Mouse (Mus musculus): ENCODE data around the gene Borcs6.

Borcs6 gene

DNA sequence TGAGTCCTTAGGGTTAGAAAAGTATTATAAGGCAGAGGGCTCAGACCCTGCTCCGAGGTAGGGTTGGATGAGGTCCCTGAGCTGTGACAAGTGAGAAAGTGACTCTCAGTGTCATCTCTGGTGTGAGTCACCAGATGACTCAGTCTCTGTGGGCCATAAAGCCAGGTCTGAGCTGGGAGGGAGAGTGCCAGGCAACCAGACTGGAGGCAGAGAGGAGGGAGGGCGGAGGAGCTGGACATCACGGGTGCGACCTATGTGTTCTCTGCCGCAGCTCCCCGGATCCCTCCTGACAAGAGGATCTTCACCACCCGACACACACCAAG is 42.8 kb downstream of the Borcs6 start:
- DNase-seq (ENCODE audit: low spot score in 2 of 2) = peak in 1 of 2 experiments; percentile 36

DNA sequence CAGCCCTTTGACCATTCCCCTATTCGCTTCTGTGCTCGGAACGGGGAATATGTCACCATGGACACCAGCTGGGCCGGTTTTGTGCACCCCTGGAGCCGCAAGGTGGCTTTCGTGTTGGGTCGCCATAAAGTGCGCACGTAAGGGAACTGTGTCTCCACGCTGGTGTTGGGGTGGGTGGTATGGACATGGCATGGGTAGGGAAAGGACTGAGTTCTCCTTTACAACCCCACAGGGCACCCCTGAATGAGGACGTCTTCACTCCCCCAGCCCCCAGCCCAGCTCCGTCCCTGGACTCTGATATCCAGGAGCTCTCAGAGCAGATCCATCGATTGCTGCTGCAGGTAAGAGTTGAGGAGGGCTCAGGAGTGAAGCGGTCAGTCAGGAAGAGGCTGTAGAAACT is 43.6 kb downstream of the Borcs6 start:
- no peak for DNase-seq (ENCODE audit: low spot score in 2 of 2)

DNA sequence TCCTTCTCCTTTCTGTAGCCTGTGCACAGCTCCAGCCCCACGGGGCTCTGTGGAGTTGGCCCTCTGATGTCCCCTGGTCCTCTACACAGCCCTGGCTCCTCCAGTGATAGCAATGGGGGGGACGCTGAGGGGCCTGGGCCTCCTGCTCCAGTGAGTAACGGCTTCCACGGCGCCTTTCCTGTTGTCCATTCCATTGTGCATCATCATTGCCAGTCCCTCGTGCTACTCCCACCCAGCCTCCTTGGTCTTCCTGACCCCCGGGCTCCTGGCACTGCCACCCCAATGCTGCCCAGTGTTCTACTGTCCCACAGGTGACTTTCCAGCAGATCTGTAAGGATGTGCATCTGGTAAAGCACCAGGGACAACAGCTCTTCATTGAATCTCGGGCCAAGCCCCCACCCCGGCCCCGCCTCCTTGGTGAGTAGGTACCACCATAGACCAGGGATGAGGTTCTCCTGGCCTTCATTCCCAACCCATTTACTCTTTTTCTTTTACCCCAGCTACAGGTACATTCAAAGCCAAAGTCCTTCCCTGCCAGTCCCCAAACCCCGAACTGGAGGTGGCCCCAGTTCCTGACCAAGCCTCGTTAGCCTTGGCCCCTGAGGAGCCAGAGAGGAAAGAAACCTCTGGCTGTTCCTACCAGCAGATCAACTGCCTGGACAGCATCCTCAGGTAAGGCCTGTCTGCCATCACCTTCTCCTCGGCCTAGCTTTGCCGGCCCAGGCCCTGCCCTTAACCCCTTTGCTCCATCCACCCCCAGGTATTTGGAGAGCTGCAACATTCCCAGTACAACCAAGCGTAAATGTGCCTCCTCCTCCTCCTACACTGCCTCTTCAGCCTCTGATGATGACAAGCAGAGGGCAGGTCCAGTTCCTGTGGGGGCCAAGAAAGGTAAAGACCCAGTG is 44.3 kb downstream of the Borcs6 start:
- no peak for DNase-seq (ENCODE audit: low spot score in 2 of 2)

DNA sequence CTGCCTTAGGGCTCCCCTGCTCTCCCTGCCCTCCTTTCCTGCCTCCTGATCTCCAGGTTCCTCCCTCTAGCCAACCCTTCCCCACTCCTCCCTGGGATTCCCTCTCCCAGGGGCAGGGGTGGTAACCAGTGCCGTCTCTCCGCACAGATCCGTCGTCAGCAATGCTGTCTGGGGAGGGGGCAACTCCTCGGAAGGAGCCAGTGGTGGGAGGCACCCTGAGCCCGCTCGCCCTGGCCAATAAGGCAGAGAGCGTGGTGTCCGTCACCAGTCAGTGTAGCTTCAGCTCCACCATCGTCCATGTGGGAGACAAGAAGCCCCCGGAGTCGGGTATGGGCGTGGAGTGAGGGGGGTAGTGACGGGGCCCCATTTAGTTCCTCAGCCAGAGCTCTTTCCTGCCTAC is 45.0 kb downstream of the Borcs6 start:
- no peak for DNase-seq (ENCODE audit: low spot score in 2 of 2)

DNA sequence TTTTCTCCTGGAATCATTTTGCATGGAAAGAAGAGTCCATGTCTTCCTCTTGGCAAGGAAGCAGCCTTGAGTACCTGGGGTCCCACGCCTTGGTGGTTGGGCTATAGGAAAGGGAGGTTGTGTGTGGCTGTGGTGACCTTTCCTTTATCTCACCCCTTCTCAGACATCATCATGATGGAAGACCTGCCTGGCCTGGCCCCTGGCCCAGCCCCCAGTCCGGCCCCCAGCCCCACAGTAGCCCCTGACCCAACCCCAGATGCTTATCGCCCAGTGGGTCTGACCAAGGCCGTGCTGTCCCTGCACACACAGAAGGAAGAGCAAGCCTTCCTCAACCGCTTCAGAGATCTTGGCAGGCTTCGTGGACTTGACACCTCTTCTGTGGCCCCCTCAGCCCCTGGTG is 45.7 kb downstream of the Borcs6 start:
- no peak for DNase-seq (ENCODE audit: low spot score in 2 of 2)

DNA sequence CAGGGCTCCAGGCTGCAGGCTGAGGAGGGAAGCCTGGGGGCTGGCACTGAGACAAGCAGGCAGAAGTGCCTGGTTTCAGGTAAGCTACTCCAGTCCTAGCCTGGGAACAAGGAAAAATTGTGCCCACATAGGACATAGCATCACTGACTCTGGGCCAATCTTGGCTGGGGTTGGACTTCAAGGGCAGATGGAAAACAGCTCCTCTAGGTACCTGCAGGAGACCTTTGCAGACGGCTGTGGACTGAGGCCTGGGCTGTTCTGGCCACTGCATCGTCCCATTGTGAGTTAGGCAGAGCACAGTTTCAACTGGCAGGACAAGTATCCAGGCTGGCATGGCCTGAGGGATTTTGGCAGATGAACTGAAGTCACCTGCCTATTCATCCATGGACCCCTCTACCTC is 46.3 kb downstream of the Borcs6 start:
- no peak for DNase-seq (ENCODE audit: low spot score in 2 of 2)

DNA sequence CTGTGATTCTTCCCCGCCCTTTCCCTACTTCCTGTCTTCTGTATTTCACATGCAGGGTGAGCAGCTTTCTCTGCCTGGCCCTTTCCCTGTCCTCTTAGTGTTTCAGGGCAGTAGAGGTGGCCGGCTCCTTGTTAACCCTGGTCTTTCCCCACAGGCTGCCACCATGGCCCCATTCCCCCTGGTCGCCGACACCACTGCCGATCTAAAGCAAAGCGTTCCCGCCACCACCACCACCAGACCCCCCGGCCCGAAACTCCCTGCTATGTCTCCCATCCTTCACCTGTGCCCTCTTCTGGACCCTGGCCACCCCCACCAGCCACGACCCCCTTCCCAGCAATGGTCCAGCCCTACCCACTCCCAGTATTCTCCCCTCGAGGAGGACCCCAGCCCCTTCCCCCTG is 46.8 kb downstream of the Borcs6 start:
- no peak for DNase-seq (ENCODE audit: low spot score in 2 of 2)

DNA sequence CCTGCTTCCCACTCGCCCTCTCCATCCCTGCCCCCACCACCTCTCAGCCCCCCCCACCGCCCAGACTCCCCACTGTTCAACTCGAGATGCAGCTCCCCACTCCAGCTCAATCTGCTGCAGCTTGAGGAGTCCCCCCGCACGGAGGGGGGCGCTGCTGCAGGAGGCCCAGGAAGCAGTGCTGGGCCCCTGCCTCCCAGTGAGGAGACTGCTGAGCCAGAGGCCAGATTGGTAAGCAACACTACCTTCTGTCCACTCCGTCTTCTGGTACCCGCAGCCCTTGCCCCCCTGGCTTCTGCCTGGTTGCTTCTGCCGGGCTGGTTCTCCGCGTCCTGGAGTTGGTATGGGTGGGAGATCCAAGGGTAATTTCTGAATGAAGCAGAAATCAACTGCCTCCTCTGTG is 47.3 kb downstream of the Borcs6 start:
- no peak for DNase-seq (ENCODE audit: low spot score in 2 of 2)

DNA sequence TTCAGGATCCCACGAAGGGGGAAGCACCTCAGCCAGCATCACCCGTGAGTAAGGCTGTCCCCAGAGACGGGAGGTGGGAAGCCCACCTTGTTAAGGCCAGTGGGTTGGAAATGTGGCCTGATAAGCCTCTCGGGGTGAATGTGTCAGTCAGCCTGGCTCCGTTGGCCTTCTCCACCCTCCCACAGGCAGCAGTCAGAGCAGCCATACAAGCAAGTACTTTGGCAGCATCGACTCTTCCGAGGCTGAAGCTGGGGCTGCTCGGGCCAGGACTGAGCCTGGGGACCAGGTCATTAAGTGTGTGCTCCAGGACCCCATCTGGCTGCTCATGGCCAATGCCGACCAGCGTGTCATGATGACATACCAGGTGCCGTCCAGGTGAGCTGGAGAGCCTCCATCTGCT is 48.2 kb downstream of the Borcs6 start:
- no peak for DNase-seq (ENCODE audit: low spot score in 2 of 2)

DNA sequence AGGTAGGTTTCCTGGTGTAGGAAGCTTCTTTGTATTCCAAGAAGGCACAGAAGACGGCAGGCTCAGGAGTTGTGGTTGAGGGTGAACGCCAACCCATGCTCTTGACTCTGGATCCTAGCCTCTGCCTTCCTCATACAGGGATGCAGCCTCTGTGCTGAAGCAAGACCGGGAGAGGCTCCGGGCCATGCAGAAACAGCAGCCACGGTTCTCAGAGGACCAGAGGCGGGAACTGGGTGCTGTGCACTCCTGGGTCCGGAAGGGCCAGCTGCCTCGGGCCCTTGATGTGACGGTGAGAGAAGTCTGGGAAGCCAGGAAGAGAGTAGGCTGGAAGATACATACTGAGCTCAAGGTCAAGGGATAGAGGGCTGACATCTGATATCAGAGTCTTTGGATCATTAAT is 48.7 kb downstream of the Borcs6 start:
- DNase-seq (ENCODE audit: low spot score in 2 of 2) = no peak

DNA sequence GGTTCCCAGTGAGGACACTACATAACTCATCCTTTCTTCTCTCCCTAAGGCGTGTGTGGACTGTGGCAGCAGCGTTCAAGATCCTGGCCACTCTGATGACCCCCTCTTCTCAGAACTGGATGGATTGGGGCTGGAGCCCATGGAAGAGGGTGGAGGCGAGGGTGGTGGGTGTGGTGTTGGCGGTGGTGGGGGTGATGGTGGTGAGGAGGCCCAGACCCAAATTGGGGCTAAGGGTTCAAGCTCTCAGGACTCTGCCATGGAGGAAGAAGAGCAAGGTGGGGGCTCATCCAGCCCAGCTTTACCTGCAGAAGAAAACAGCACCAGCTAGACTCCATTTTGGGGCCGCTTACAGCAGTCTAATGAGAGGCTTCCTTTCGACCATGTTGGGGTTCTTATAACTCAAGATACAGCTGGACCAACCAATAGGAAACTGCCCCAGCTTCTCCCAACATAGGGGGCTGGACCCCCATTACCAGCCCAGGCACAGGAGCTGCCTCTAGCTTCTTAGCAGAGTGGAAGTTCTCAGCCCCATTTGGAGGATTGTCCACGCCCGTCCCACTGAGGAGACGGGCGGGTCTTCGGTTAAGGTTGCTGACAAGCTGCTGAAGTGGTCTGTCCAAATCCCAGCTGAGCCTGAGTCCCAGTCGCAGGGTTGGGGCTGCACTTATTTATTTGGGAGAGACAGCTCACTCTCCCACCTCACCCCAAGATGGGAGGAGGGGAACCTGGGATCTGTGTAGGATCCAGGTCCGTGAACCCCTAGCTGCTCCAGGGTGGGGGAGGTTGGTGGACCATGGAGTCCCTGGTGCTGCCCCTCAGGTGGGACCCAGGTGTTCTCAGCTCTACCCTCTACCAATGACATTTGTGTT is 49.7 kb downstream of the Borcs6 start:
- no peak for DNase-seq (ENCODE audit: low spot score in 2 of 2)

DNA sequence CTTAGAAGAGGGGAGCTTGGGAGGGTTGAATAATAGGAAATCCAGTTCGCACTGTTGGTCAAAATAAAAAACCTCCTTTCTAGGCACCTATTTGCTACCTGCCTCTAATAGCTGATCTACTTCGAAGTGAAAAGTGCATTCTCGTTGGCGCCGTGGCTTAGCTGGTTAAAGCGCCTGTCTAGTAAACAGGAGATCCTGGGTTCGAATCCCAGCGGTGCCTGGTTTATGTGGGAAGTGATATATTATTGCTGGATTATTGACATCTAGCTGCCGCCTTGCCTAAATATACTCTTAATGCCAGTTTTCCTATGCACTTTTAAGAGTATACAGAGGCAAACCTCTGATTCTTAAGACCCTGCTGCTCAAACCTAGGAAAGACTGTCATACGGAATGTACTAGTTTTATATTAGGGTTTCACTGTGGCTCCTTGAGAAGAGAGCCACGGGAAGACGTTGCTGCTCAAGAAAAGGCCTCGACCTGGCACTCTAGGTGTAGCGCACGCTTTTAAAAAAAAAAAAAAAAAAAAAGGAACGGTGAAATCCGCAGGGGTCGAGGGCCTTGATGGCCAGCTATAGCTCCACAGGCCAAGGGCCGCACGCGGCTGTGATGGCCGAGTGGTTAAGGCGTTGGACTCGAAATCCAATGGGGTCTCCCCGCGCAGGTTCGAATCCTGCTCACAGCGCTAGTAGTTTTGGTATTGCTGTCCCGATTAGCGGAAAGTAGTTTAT is 51.0 kb downstream of the Borcs6 start:
- peak in 1 of 2 experiments; percentile 92 for DNase-seq (ENCODE audit: low spot score in 2 of 2)

All from left cerebral cortex, adult 9 months (tissue).